Mouse (Mus musculus): ENCODE results near the gene Mamstr.
A peak's percentile ranks its signal among the peaks of the same experiment; 100 is the strongest.

GRCm38 (mm10) chr7:45643441-45644178, 3.8 kb downstream of the Mamstr start:
- TF ChIP-seq CTCF (IDR thresholded peaks at IDR 0.05) (no peak), POLR2A (IDR thresholded peaks at IDR 0.05; ENCODE audit: insufficient read depth, low read depth, low read length) (peak; percentile 68)
